Mouse (Mus musculus): ENCODE data around the gene Defb20. TPM values are rescaled to one million over a fixed set of nuclear protein-coding genes. Genes with fewer than 3 reads are reported as not detected.

Gene Defb20
- polyA plus RNA-seq, 1 experiment from 2014 or later: not detected

DNA sequence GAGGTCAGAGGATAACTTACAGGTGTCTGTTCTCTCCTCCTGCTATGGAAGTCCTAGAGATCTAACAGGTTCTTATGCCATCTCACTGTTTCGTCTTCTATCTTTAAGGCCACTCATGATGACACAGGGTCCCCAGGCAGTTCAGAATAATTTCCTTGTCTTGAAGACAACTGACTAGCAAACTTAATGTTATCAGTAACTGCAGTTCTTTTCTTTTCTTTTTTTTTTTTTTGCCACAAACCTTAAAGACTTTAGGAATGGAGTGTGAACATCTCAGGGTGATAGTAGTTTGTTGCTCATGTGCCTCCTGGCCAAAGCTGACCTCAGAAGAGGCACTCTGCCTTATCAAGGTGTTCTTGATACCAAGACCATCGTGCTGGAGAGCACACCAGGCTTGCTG, 30.2 kb upstream of the Defb20 start:
- 59% methylated on average over 2 of the region's 2 CpGs for WGBS
- Histone ChIP-seq H3K27ac (ENCODE audit: low read depth) (no peak overlapping the region), H3K4me3 (ENCODE audit: low read depth, low read length) (no peak overlapping the region), H3K9ac (ENCODE audit: low read length) (no peak overlapping the region), H3K4me1 (replicated peaks; ENCODE audit: control insufficient read depth, insufficient read depth, low read length) (peaks cover 5% of the 10 kb centered on the region), H3K9me3 (ENCODE audit: control insufficient read depth, low read length) (no peaks in the 10 kb centered on the region), H3K27me3 (replicated peaks; ENCODE audit: control insufficient read depth, insufficient read depth, low read length) (no peaks in the 10 kb centered on the region), H3K4me2 (ENCODE audit: low read length) (no peak overlapping the region), H3K36me3 (ENCODE audit: control insufficient read depth, insufficient read depth, low read length) (no peaks in the 10 kb centered on the region)
- DNase-seq (ENCODE audit: low spot score) (no peak), ATAC-seq (replicated peaks; ENCODE audit: low FRiP score, low TSS enrichment, low read depth) (no peak)

DNA sequence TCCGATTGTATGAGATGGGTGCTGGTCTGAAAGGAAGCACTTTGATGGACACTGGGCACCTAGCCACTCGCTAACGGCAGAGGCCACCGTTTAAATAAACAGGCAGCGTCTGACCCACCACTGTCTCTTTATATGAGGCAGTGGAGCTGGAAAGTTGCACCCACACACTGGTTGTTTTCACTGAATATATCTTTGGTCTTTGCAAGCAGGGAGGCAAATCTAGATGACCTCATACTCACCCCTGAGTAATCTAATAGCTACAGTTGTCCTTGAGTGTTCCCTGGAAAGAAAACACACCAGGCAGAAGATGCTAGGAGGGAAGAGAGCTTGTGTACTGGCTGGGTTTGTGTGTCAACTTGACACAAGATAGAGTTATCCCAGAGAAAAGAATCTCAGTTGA, 29.4 kb upstream of the Defb20 start:
- DNase-seq (ENCODE audit: low spot score): no peak
- ATAC-seq (replicated peaks; ENCODE audit: low FRiP score, low TSS enrichment, low read depth): no peak
- H3K9ac ChIP-seq (ENCODE audit: low read length): no peak overlapping the region

DNA sequence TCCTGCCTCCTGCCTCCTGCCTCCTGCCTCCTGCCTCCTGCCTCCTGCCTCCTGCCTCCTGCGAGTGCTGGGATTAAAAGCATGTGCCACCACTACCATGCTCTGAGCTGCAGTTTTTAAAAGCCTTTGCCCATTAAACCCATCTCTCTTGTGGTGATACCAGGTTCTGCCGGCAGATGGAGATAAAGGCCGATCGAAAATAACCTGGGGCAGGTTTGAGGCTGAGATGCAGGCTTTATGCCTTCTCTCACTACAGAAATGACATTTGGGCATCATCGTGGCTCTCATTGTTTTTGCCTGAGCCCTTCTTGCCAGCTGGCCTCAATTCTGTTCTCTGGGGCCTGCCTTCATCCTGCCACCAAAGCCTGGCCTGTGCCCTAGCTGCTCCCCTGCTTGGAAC, 26.6 kb upstream of the Defb20 start:
- peaks cover 5% of the 10 kb centered on the region for H3K4me1 ChIP-seq (replicated peaks; ENCODE audit: control insufficient read depth, insufficient read depth, low read length)
- no peak overlapping the region for H3K4me2 ChIP-seq (ENCODE audit: low read length)
- DNase-seq (ENCODE audit: low spot score) (peak; percentile 86), ATAC-seq (replicated peaks; ENCODE audit: low FRiP score, low TSS enrichment, low read depth) (no peak)
- no peak overlapping the region for H3K27ac ChIP-seq (ENCODE audit: low read depth)
- no peak overlapping the region for H3K9ac ChIP-seq (ENCODE audit: low read length)
- no peaks in the 10 kb centered on the region for H3K9me3 ChIP-seq (ENCODE audit: control insufficient read depth, low read length)
- no peaks in the 10 kb centered on the region for H3K27me3 ChIP-seq (replicated peaks; ENCODE audit: control insufficient read depth, insufficient read depth, low read length)
- H3K4me3 ChIP-seq (ENCODE audit: low read depth, low read length): no peak overlapping the region
- WGBS: 7% methylated on average over 5 of the region's 5 CpGs
- H3K36me3 ChIP-seq (ENCODE audit: control insufficient read depth, insufficient read depth, low read length): no peaks in the 10 kb centered on the region

More for the DNA sequence above, 29.4 kb upstream of the Defb20 start:
- no peaks in the 10 kb centered on the region for H3K27me3 ChIP-seq (replicated peaks; ENCODE audit: control insufficient read depth, insufficient read depth, low read length)
- H3K36me3 ChIP-seq (ENCODE audit: control insufficient read depth, insufficient read depth, low read length): no peaks in the 10 kb centered on the region
- no peak overlapping the region for H3K27ac ChIP-seq (ENCODE audit: low read depth)
- H3K4me3 ChIP-seq (ENCODE audit: low read depth, low read length): no peak overlapping the region
- peaks cover 5% of the 10 kb centered on the region for H3K4me1 ChIP-seq (replicated peaks; ENCODE audit: control insufficient read depth, insufficient read depth, low read length)
- no peak overlapping the region for H3K4me2 ChIP-seq (ENCODE audit: low read length)
- WGBS: 23% methylated on average over 5 of the region's 5 CpGs
- no peaks in the 10 kb centered on the region for H3K9me3 ChIP-seq (ENCODE audit: control insufficient read depth, low read length)

DNA sequence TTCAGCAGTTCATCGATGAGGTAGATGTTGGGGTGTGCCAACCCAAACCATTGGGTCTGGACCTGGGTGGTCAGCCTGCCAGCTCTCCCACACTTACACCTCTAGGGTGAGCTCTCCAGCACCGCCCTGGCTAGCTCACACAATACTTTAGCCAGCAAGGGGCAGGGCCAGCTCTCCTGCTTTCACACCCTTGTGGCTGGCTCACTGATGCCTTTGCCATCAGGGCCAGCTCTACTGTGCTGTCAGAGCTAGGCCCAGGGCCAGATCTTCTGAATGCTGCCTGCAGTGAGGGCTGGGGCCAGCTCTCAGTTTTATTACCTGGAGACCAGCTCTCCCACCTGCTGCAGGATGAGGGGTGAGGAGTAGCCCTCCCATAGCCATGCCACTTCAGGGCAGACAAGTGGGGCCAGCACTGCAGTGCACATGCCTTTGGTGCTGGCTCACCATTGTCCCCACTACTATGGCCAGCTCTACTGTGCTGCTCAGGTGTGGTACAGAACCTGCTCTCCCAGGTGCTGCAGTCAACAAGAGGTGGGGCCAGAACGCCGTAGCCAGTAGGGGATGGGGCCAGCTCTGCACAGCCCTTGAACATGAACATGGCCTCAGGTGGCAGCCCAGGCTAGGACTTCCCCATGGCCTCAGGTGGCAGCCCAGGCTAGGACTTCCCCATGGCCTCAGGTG, 24.6 kb upstream of the Defb20 start:
- H3K9me3 ChIP-seq (ENCODE audit: control insufficient read depth, low read length): no peaks in the 10 kb centered on the region
- H3K27me3 ChIP-seq (replicated peaks; ENCODE audit: control insufficient read depth, insufficient read depth, low read length): no peaks in the 10 kb centered on the region
- no peak overlapping the region for H3K27ac ChIP-seq (ENCODE audit: low read depth)
- DNase-seq (ENCODE audit: low spot score) (no peak), ATAC-seq (replicated peaks; ENCODE audit: low FRiP score, low TSS enrichment, low read depth) (no peak)
- H3K4me1 ChIP-seq (replicated peaks; ENCODE audit: control insufficient read depth, insufficient read depth, low read length): peaks cover 4% of the 10 kb centered on the region
- no peak overlapping the region for H3K4me3 ChIP-seq (ENCODE audit: low read depth, low read length)
- 69% methylated on average over 4 of the region's 4 CpGs for WGBS
- H3K9ac ChIP-seq (ENCODE audit: low read length): no peak overlapping the region
- H3K36me3 ChIP-seq (ENCODE audit: control insufficient read depth, insufficient read depth, low read length): no peaks in the 10 kb centered on the region
- no peak overlapping the region for H3K4me2 ChIP-seq (ENCODE audit: low read length)

DNA sequence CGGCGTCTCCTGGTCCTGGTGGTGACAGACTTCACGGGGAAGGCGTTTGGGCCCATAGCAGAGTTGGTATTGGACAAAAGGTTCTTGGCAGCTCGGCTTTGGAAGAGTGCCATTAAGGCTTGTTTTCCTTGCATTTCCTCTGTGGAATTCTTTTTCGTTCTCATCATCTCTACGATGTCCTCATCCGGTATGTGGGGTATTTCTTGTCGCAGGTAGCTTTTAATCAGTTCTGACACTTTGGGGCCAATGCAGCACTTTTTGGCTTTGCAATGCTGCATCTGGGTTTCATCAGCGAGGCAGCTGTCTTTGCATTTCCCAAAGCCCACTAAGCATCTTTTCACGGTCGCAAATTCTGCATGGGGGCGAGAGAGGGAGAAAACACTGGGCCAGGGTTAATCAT, 17.6 kb upstream of the Defb20 start:
- Histone ChIP-seq H3K4me2 (ENCODE audit: low read length) (no peak overlapping the region), H3K9ac (ENCODE audit: low read length) (no peak overlapping the region), H3K27me3 (replicated peaks; ENCODE audit: control insufficient read depth, insufficient read depth, low read length) (no peaks in the 10 kb centered on the region), H3K36me3 (ENCODE audit: control insufficient read depth, insufficient read depth, low read length) (no peaks in the 10 kb centered on the region), H3K27ac (ENCODE audit: low read depth) (no peak overlapping the region), H3K9me3 (ENCODE audit: control insufficient read depth, low read length) (no peaks in the 10 kb centered on the region), H3K4me1 (replicated peaks; ENCODE audit: control insufficient read depth, insufficient read depth, low read length) (no peaks in the 10 kb centered on the region), H3K4me3 (ENCODE audit: low read depth, low read length) (no peak overlapping the region)
- WGBS: 41% methylated on average over 13 of the region's 13 CpGs
- DNase-seq (ENCODE audit: low spot score) (no peak), ATAC-seq (replicated peaks; ENCODE audit: low FRiP score, low TSS enrichment, low read depth) (no peak)

DNA sequence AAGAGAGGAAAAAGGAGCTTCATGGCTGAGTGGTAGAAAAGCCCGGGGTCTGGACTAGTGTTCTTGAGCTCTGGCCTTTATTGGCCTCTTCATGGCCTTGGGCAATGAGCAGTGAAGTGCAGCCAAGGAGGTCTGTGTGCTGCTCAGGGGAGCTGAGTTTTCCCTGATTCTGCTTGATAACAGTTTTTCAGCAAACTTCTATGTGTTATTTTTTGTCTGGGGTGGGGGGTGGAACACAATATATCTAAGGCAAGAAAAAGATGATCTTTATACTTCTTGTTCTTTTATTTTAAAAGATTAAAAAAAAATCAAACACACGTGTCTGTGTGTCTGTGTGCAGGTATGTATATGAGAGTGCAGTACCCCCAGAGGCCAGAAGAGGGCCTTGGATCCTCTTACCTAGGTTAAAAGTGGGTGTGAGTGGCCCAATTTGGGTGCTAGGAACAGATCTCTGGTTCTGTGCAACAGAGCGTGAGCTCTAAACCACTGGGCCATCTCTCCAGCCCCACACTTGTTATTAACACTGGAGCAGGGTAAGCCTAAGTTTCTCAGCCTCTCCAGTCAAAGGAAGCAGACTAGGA, 12.2 kb upstream of the Defb20 start, which contains the start of gene Defb23:
TSS of gene Defb23 (minus strand) at position 51 of the 581 bp plus-strand sequence.
- no peak for ATAC-seq (replicated peaks; ENCODE audit: low FRiP score, low TSS enrichment, low read depth)
- DNase-seq (ENCODE audit: low spot score): no peak
- no peaks in the 10 kb centered on the region for H3K4me1 ChIP-seq (replicated peaks; ENCODE audit: control insufficient read depth, insufficient read depth, low read length)
- H3K27me3 ChIP-seq (replicated peaks; ENCODE audit: control insufficient read depth, insufficient read depth, low read length): no peaks in the 10 kb centered on the region
- H3K4me3 ChIP-seq (ENCODE audit: low read depth, low read length): no peak within 1 kb of the TSS
- no peak within 1 kb of the TSS for H3K9ac ChIP-seq (ENCODE audit: low read length)
- no peaks in the 10 kb centered on the region for H3K36me3 ChIP-seq (ENCODE audit: control insufficient read depth, insufficient read depth, low read length)
- H3K4me2 ChIP-seq (ENCODE audit: low read length): no peak within 1 kb of the TSS
- 89% methylated on average over 3 of the region's 3 CpGs for WGBS
- no peaks in the 10 kb centered on the region for H3K9me3 ChIP-seq (ENCODE audit: control insufficient read depth, low read length)
- H3K27ac ChIP-seq (ENCODE audit: low read depth): no peak within 1 kb of the TSS

DNA sequence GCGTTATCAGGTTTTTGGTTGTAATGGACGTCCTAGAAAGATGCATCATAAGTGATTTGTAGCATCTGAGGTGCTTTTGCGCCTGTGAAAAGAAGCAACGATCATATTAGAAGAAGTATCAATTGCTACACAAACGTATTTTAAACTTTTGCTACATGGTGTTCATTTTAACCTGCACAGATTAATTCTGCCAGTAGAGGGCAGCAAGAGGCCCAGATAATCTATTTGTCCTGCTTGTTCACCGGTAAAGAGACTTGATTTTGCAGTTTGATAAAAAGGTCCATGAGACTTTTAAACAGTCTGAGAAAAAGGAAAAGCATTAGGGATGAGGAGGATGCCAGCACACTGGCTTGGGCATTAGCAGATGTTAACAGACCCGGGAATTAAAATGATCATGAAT, 5.9 kb upstream of the Defb20 start:
- no peak overlapping the region for H3K9ac ChIP-seq (ENCODE audit: low read length)
- no peak overlapping the region for H3K27ac ChIP-seq (ENCODE audit: low read depth)
- no peaks in the 10 kb centered on the region for H3K36me3 ChIP-seq (ENCODE audit: control insufficient read depth, insufficient read depth, low read length)
- no peak overlapping the region for H3K4me3 ChIP-seq (ENCODE audit: low read depth, low read length)
- H3K27me3 ChIP-seq (replicated peaks; ENCODE audit: control insufficient read depth, insufficient read depth, low read length): no peaks in the 10 kb centered on the region
- ATAC-seq (replicated peaks; ENCODE audit: low FRiP score, low TSS enrichment, low read depth): no peak
- no peak overlapping the region for H3K4me2 ChIP-seq (ENCODE audit: low read length)
- H3K9me3 ChIP-seq (ENCODE audit: control insufficient read depth, low read length): no peaks in the 10 kb centered on the region
- peak; percentile 57 for DNase-seq (ENCODE audit: low spot score)
- 36% methylated on average over 7 of the region's 7 CpGs for WGBS
- H3K4me1 ChIP-seq (replicated peaks; ENCODE audit: control insufficient read depth, insufficient read depth, low read length): no peaks in the 10 kb centered on the region

DNA sequence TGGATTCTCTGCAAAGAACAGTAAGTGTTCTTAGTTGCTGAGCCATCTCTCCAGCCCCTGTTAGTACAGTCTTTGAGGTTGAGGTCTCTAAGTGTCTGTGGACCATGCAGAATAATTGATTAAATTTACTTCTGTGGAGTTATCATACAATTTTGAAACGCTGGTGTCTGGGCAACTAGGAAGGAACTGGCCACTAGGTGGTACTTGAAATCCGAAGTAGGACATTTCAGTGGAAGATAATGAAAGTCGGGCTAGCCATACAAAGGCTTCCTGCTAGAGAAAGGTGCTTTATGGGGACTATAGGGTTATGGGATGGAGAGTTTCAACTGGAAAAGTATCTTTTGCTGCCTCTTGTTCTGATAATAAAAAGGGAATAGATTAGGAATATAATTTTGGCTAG, 4.4 kb upstream of the Defb20 start:
- Histone ChIP-seq H3K9ac (ENCODE audit: low read length) (no peak overlapping the region), H3K27me3 (replicated peaks; ENCODE audit: control insufficient read depth, insufficient read depth, low read length) (no peaks in the 10 kb centered on the region), H3K4me3 (ENCODE audit: low read depth, low read length) (no peak overlapping the region), H3K4me1 (replicated peaks; ENCODE audit: control insufficient read depth, insufficient read depth, low read length) (no peaks in the 10 kb centered on the region), H3K27ac (ENCODE audit: low read depth) (no peak overlapping the region), H3K4me2 (ENCODE audit: low read length) (no peak overlapping the region), H3K36me3 (ENCODE audit: control insufficient read depth, insufficient read depth, low read length) (no peaks in the 10 kb centered on the region), H3K9me3 (ENCODE audit: control insufficient read depth, low read length) (no peaks in the 10 kb centered on the region)
- no peak for DNase-seq (ENCODE audit: low spot score)
- WGBS: 19% methylated on average over 3 of the region's 3 CpGs
- ATAC-seq (replicated peaks; ENCODE audit: low FRiP score, low TSS enrichment, low read depth): no peak

DNA sequence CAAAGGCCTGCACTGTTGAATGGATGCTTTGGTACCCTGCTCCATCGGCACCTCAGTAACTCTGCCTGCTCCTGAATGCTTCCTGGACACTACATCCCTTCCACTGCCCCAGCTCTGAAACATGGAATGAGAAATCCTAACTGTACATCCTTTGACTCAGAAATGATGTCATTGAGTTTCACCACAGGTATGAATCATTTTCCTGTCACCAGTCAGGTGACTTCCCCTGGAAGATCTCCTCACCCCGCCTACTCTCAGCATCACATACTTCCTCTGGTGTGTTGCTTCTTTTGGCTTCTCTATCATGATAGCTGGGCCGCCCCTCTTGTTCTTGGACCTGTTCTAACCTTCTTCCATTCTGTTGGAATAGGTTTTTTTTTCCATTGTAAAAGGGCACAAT, 4.0 kb downstream of the Defb20 start:
- H3K9ac ChIP-seq (ENCODE audit: low read length): no peak overlapping the region
- H3K4me3 ChIP-seq (ENCODE audit: low read depth, low read length): no peak overlapping the region
- ATAC-seq (replicated peaks; ENCODE audit: low FRiP score, low TSS enrichment, low read depth) (no peak), DNase-seq (ENCODE audit: low spot score) (no peak)
- H3K9me3 ChIP-seq (ENCODE audit: control insufficient read depth, low read length): no peaks in the 10 kb centered on the region
- no peaks in the 10 kb centered on the region for H3K27me3 ChIP-seq (replicated peaks; ENCODE audit: control insufficient read depth, insufficient read depth, low read length)
- H3K36me3 ChIP-seq (ENCODE audit: control insufficient read depth, insufficient read depth, low read length): no peaks in the 10 kb centered on the region
- no peak overlapping the region for H3K4me2 ChIP-seq (ENCODE audit: low read length)
- no peak overlapping the region for H3K27ac ChIP-seq (ENCODE audit: low read depth)
- H3K4me1 ChIP-seq (replicated peaks; ENCODE audit: control insufficient read depth, insufficient read depth, low read length): no peaks in the 10 kb centered on the region
- WGBS: 87% methylated on average over 3 of the region's 3 CpGs

All from intestine, embryonic 14.5 days (tissue).